Mouse (Mus musculus) myocyte (in vitro differentiated cells): ENCODE data around the gene Slc22a23. TPM values are rescaled to one million over a fixed set of nuclear protein-coding genes. Genes with fewer than 3 reads are reported as not detected.
A peak's percentile ranks its signal among the peaks of the same experiment; 100 is the strongest.

Experiments used
- H3K27me3 ChIP-seq: one replicate; pipeline ENCODE4 v1.6.1; 2011; ENCODE audit not compliant: control insufficient read depth, insufficient read depth, insufficient read length
- H3K36me3 ChIP-seq: one replicate; pipeline ENCODE4 v1.6.1; 2011; ENCODE audit not compliant: control insufficient read depth, insufficient read depth
- H3K4me2 ChIP-seq: one replicate; pipeline ENCODE4 v1.6.1; 2011; ENCODE audit warnings: low read depth, control low read depth
- H3K4me3 ChIP-seq: one replicate; pipeline ENCODE4 v1.5.1; 2011; ENCODE audit warnings: mild to moderate bottlenecking, control low read depth, moderate library complexity
- H3K79me2 ChIP-seq: one replicate; pipeline ENCODE4 v1.6.1; 2011; ENCODE audit not compliant: control insufficient read depth, insufficient read depth
- H3ac ChIP-seq: one replicate; pipeline ENCODE4 v1.6.1; 2011; ENCODE audit not compliant: control insufficient read depth, insufficient read length
- CEBPB ChIP-seq: IDR thresholded peaks from 2 replicates; pipeline ENCODE4 v1.6.1; 2011; ENCODE audit warnings: mild to moderate bottlenecking, moderate library complexity; ENCODE audit not compliant: poor library complexity, insufficient read depth, severe bottlenecking
- E2F4 ChIP-seq: IDR thresholded peaks from one replicate; pipeline ENCODE4 v1.6.1; 2011; ENCODE audit warnings: mild to moderate bottlenecking, control low read depth, moderate library complexity; ENCODE audit not compliant: insufficient read depth
- MAX ChIP-seq: IDR thresholded peaks from one replicate; pipeline ENCODE4 v1.6.1; 2011; ENCODE audit warnings: low read depth, mild to moderate bottlenecking, control low read depth
- MYOD1 ChIP-seq, 3 experiments: IDR thresholded peaks; one replicate each; pipeline ENCODE4 v1.6.1; 2011; ENCODE audit warnings: control low read depth in 2 of 3, low read depth in 2 of 3, mild to moderate bottlenecking in 2 of 3, moderate library complexity in 1 of 3; ENCODE audit not compliant: insufficient read length in 2 of 3, control insufficient read depth in 1 of 3
- MYOG ChIP-seq, 3 experiments: IDR thresholded peaks; one replicate each; pipeline ENCODE4 v1.6.1; 2011; ENCODE audit warnings: control low read depth in 2 of 3, low read depth in 2 of 3, mild to moderate bottlenecking in 2 of 3; ENCODE audit not compliant: insufficient read length in 2 of 3, control insufficient read depth in 1 of 3, insufficient read depth in 1 of 3
- POLR2A ChIP-seq: IDR thresholded peaks from one replicate; pipeline ENCODE4 v1.6.1; 2011; ENCODE audit warnings: low read depth, mild to moderate bottlenecking, control low read depth, moderate library complexity; ENCODE audit not compliant: insufficient read length
- POLR2AphosphoS2 ChIP-seq: IDR thresholded peaks from one replicate; pipeline ENCODE4 v1.6.1; 2011; ENCODE audit warnings: low read depth, control low read depth; ENCODE audit not compliant: insufficient read length
- REST ChIP-seq: IDR thresholded peaks from one replicate; pipeline ENCODE4 v1.6.1; 2011; ENCODE audit warnings: mild to moderate bottlenecking, control low read depth, moderate library complexity; ENCODE audit not compliant: insufficient read depth, insufficient read length
- TCF12 ChIP-seq: IDR thresholded peaks from one replicate; pipeline ENCODE4 v1.6.1; 2011; ENCODE audit warnings: mild to moderate bottlenecking, control low read depth; ENCODE audit not compliant: poor library complexity, insufficient read depth, severe bottlenecking
- USF1 ChIP-seq: IDR thresholded peaks from one replicate; pipeline ENCODE4 v1.6.1; 2011; ENCODE audit warnings: low read depth, mild to moderate bottlenecking, control low read depth, moderate library complexity
- polyA plus RNA-seq: library from polyadenylated mRNA; unstranded; fragments of >200 nt; fragmentation: generic; extraction: Trizol; gene quantifications from one replicate; pipeline ENCODE4 v1.2.1, GENCODE M21; 2012; ENCODE audit warnings: missing spikeins

Slc22a23 gene
- polyA plus RNA-seq, 1 experiment: 8.5 TPM

DNA sequence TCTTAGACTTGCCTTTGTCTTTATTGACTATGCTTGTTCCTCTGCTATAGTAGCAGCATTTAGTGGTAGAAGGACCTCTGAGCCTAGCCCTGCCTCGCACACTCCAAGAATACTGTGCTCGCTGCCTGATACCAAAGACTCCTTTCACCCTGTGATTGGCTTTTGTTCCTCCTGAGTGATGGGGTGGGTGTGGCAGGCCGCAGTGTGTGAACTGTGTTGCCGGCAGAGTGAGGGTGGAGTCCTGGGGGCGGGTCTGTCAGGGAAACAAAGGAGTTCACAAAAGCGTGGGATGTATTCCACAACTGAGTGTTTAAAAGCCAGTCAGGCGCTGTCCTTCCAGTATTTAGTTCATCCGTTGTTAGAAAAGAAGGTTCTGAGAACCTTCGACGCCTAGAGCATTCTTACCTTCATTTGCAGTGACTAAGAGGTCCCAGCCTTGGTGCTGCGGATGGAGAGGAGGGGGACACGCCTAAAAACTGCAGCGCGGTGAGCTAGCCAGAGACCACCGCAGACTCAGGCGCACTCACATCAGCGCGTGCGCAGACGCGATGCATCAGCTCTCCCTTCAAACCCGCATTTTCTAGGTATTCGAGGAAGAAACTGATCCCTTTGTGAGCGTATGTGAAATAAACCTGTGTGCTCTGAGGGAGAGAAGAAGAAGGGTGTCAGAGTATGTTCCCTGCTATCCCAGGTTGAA, 213.8 kb downstream of the Slc22a23 start:
- peak overlapping the region; percentile 84 for H3ac ChIP-seq
- H3K36me3 ChIP-seq: peaks cover 18% of the 10 kb centered on the region
- H3K4me3 ChIP-seq: peak overlapping the region; percentile 100
- peak in 1 of 3 experiments; percentile 34 for TF ChIP-seq MYOD1 (IDR thresholded peaks at IDR 0.05; ENCODE audit: control insufficient read depth in 1 of 3, insufficient read length in 2 of 3, low read depth in 2 of 3)
- TF ChIP-seq POLR2A: peak; percentile 50
- TF ChIP-seq TCF12: no peak
- TF ChIP-seq REST: no peak
- TF ChIP-seq POLR2AphosphoS2: peak; percentile 54
- peak in 1 of 3 experiments; percentile 1 for TF ChIP-seq MYOG (IDR thresholded peaks at IDR 0.05; ENCODE audit: control insufficient read depth in 1 of 3, insufficient read depth in 1 of 3, insufficient read length in 2 of 3, low read depth in 2 of 3)
- H3K79me2 ChIP-seq: peaks cover 32% of the 10 kb centered on the region
- peak overlapping the region; percentile 100 for H3K4me2 ChIP-seq
- H3K27me3 ChIP-seq: no peaks in the 10 kb centered on the region

DNA sequence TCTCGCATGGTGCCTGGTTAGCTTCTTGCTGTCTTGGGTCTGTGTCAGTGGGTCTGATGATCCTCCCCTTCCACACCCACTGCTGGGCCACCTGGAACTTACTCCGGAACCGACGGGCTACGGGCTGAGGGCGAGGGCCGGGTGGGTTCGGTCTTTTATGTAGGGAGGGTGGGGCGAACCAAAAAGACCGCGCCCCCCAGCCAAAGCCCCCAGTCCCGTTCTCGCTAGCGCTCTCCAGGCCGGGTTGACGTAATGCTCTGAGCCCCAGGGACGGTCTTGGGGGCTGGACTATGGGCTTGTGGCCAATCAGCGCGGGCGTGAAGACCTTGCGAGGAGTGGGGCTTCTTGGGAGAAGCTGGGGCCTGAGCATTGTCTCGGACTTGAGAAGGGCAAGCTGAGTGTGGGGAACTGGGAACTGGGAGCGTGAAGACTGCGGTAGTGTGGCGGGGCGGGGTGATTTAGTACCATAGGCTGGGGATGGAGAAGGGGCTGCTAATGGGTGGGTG, 214.7 kb downstream of the Slc22a23 start, which contains the start of gene Tubb2b:
Tubb2b (minus strand) TSS at position 241 of the 506 bp plus-strand sequence.
- TF ChIP-seq POLR2A: peak; percentile 86
- no peak for TF ChIP-seq MYOG (IDR thresholded peaks at IDR 0.05; ENCODE audit: control insufficient read depth in 1 of 3, insufficient read depth in 1 of 3, insufficient read length in 2 of 3, low read depth in 2 of 3)
- TF ChIP-seq CEBPB: no peak
- peak in 1 of 3 experiments; percentile 11 for TF ChIP-seq MYOD1 (IDR thresholded peaks at IDR 0.05; ENCODE audit: control insufficient read depth in 1 of 3, insufficient read length in 2 of 3, low read depth in 2 of 3)
- TF ChIP-seq MAX: no peak
- no peak for TF ChIP-seq TCF12
- peak; percentile 92 for TF ChIP-seq POLR2AphosphoS2
- TF ChIP-seq USF1: no peak
- peaks cover 18% of the 10 kb centered on the region for H3K36me3 ChIP-seq
- H3K4me3 ChIP-seq: peak within 1 kb of the TSS; percentile 100
- peak within 1 kb of the TSS; percentile 100 for H3K4me2 ChIP-seq
- peaks cover 40% of the 10 kb centered on the region for H3K79me2 ChIP-seq
- peak within 1 kb of the TSS; percentile 84 for H3ac ChIP-seq
- no peaks in the 10 kb centered on the region for H3K27me3 ChIP-seq

DNA sequence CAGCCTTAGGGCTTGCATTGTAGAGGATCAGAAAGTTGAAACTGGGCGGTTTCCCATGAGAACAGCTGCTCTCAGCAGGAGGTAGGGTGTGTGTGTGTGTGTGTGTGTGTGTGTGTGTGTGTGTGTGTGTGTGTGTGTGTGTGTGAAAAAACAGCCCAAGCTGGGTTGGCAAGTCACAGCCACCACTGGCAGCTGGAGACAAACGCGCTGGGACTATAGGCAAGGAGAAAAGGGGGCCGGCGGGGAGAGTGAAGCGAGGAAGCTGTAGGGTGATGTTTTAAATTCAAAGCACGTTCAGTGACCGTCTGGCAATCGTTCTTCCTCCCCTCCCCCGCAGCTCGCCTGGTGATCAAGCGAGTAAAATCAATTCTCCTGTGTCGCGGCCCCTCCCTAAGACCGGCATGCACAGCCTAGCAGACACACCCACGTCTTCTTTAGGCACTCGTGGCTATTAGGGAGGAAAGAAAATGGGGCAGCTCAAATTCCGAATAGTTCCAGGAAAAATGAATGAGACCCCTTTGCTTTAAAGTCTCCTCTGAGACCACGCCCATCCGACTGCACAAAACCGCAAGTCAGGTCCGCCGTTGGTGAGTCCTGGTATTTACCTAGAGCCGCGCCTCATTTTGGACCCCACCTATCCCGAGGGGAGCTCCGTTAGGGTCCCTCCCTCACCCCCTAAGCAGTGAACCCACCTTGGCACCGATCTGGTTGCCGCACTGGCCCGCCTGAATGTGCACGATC, 215.3 kb downstream of the Slc22a23 start:
- H3ac ChIP-seq: peak overlapping the region; percentile 84
- H3K4me2 ChIP-seq: peak overlapping the region; percentile 100
- peak overlapping the region; percentile 100 for H3K4me3 ChIP-seq
- peaks cover 18% of the 10 kb centered on the region for H3K36me3 ChIP-seq
- H3K79me2 ChIP-seq: peaks cover 40% of the 10 kb centered on the region
- no peaks in the 10 kb centered on the region for H3K27me3 ChIP-seq
- TF ChIP-seq MYOG (IDR thresholded peaks at IDR 0.05; ENCODE audit: control insufficient read depth in 1 of 3, insufficient read depth in 1 of 3, insufficient read length in 2 of 3, low read depth in 2 of 3) (peak; percentile 57 to 91 (median 90)), POLR2AphosphoS2 (peak; percentile 54), TCF12 (peak; percentile 77), E2F4 (no peak), MYOD1 (IDR thresholded peaks at IDR 0.05; ENCODE audit: control insufficient read depth in 1 of 3, insufficient read length in 2 of 3, low read depth in 2 of 3) (peak; percentile 67 to 87 (median 81)), MAX (no peak)

Other genes with a start within 250 kb of the Slc22a23 start
- gene Tubb2b, start 214.7 kb downstream of the Slc22a23 start, polyA plus RNA-seq: 438 TPM
- 176 TPM for gene Psmg4, start 182.2 kb downstream of the Slc22a23 start, polyA plus RNA-seq